Mouse (Mus musculus): ENCODE measurements around the gene 7530416G11Rik. TPM values are rescaled to one million over a fixed set of nuclear protein-coding genes. Genes with fewer than 3 reads are reported as not detected.

7530416G11Rik gene
- polyA plus RNA-seq, 2 experiments: not detected

GRCm38 (mm10) chr15:85489751-85490150 lies 13.3 kb downstream of the 7530416G11Rik start:
- no peak for DNase-seq (ENCODE audit: low read depth in 3 of 3, low spot score in 3 of 3)
- Histone ChIP-seq H3K4me1 (replicated peaks; ENCODE audit: control insufficient read depth in 2 of 2, insufficient read depth in 2 of 2, low read length in 1 of 2) (no peaks in the 10 kb centered on the region), H3K27ac (no peak overlapping the region), H3K27me3 (ENCODE audit: control insufficient read depth, insufficient read depth, low read length) (no peaks in the 10 kb centered on the region), H3K4me3 (ENCODE audit: insufficient read depth in 1 of 2, low read depth in 2 of 2, low read length in 2 of 2) (no peak overlapping the region), H3K9ac (replicated peaks) (no peak overlapping the region), H3K4me2 (ENCODE audit: low read depth) (no peak overlapping the region), H3K9me3 (ENCODE audit: control insufficient read depth, low read length) (no peaks in the 10 kb centered on the region), H3K36me3 (replicated peaks; ENCODE audit: control insufficient read depth, insufficient read depth, low read depth) (no peaks in the 10 kb centered on the region)
- 54% methylated on average over 7 of the region's 7 CpGs for WGBS (ENCODE audit: insufficient replicate concordance)
- TF ChIP-seq EP300 (IDR thresholded peaks at IDR 0.05; ENCODE audit: low read depth): no peak
- ATAC-seq (ENCODE audit: insufficient read depth): no peak

GRCm38 (mm10) chr15:85488900-85489299 lies 14.1 kb downstream of the 7530416G11Rik start:
- no peak overlapping the region for H3K4me3 ChIP-seq (ENCODE audit: insufficient read depth in 1 of 2, low read depth in 2 of 2, low read length in 2 of 2)
- TF ChIP-seq EP300 (IDR thresholded peaks at IDR 0.05; ENCODE audit: low read depth): no peak
- no peak for TF ChIP-seq CTCF (IDR thresholded peaks at IDR 0.05; ENCODE audit: low read depth)
- H3K27ac ChIP-seq: no peak overlapping the region
- 67% methylated on average over 10 of the region's 10 CpGs for WGBS (ENCODE audit: insufficient replicate concordance)
- H3K27me3 ChIP-seq (ENCODE audit: control insufficient read depth, insufficient read depth, low read length): no peaks in the 10 kb centered on the region
- H3K9me3 ChIP-seq (ENCODE audit: control insufficient read depth, low read length): no peaks in the 10 kb centered on the region
- ATAC-seq (ENCODE audit: insufficient read depth) (no peak), DNase-seq (ENCODE audit: low read depth in 3 of 3, low spot score in 3 of 3) (no peak)
- no peaks in the 10 kb centered on the region for H3K36me3 ChIP-seq (replicated peaks; ENCODE audit: control insufficient read depth, insufficient read depth, low read depth)
- H3K9ac ChIP-seq (replicated peaks): no peak overlapping the region
- H3K4me1 ChIP-seq (replicated peaks; ENCODE audit: control insufficient read depth in 2 of 2, insufficient read depth in 2 of 2, low read length in 1 of 2): no peaks in the 10 kb centered on the region
- no peak overlapping the region for H3K4me2 ChIP-seq (ENCODE audit: low read depth)

- DNase-seq (ENCODE audit: low read depth in 3 of 3, low spot score in 3 of 3) (no peak), ATAC-seq (ENCODE audit: insufficient read depth) (no peak)
- Histone ChIP-seq H3K4me2 (ENCODE audit: low read depth) (no peak overlapping the region), H3K36me3 (replicated peaks; ENCODE audit: control insufficient read depth, insufficient read depth, low read depth) (no peaks in the 10 kb centered on the region), H3K4me1 (replicated peaks; ENCODE audit: control insufficient read depth in 2 of 2, insufficient read depth in 2 of 2, low read length in 1 of 2) (no peaks in the 10 kb centered on the region), H3K27me3 (ENCODE audit: control insufficient read depth, insufficient read depth, low read length) (no peaks in the 10 kb centered on the region), H3K9me3 (ENCODE audit: control insufficient read depth, low read length) (no peaks in the 10 kb centered on the region), H3K4me3 (ENCODE audit: insufficient read depth in 1 of 2, low read depth in 2 of 2, low read length in 2 of 2) (no peak overlapping the region), H3K27ac (no peak overlapping the region), H3K9ac (replicated peaks) (no peak overlapping the region)
- TF ChIP-seq CTCF (IDR thresholded peaks at IDR 0.05; ENCODE audit: low read depth) (peak; percentile 45; the same call in 1 of the 2 replicates), EP300 (IDR thresholded peaks at IDR 0.05; ENCODE audit: low read depth) (no peak)
- 27% methylated on average over 3 of the region's 3 CpGs for WGBS (ENCODE audit: insufficient replicate concordance)
These were observed 22.4 kb downstream of the 7530416G11Rik start for GRCm38 (mm10) chr15:85480630-85481029.

GRCm38 (mm10) chr15:85479919-85480318 lies 23.1 kb downstream of the 7530416G11Rik start:
- H3K27me3 ChIP-seq (ENCODE audit: control insufficient read depth, insufficient read depth, low read length): no peaks in the 10 kb centered on the region
- no peak overlapping the region for H3K27ac ChIP-seq
- ATAC-seq (ENCODE audit: insufficient read depth) (no peak), DNase-seq (ENCODE audit: low read depth in 3 of 3, low spot score in 3 of 3) (no peak)
- 11% methylated on average over 5 of the region's 5 CpGs for WGBS (ENCODE audit: insufficient replicate concordance)
- H3K4me2 ChIP-seq (ENCODE audit: low read depth): no peak overlapping the region
- no peak overlapping the region for H3K4me3 ChIP-seq (ENCODE audit: insufficient read depth in 1 of 2, low read depth in 2 of 2, low read length in 2 of 2)
- H3K9me3 ChIP-seq (ENCODE audit: control insufficient read depth, low read length): no peaks in the 10 kb centered on the region
- no peaks in the 10 kb centered on the region for H3K36me3 ChIP-seq (replicated peaks; ENCODE audit: control insufficient read depth, insufficient read depth, low read depth)
- no peaks in the 10 kb centered on the region for H3K4me1 ChIP-seq (replicated peaks; ENCODE audit: control insufficient read depth in 2 of 2, insufficient read depth in 2 of 2, low read length in 1 of 2)
- no peak overlapping the region for H3K9ac ChIP-seq (replicated peaks)
- TF ChIP-seq CTCF (IDR thresholded peaks at IDR 0.05; ENCODE audit: low read depth) (no peak), EP300 (IDR thresholded peaks at IDR 0.05; ENCODE audit: low read depth) (no peak)

- no peak for TF ChIP-seq CTCF (IDR thresholded peaks at IDR 0.05; ENCODE audit: low read depth)
- DNase-seq (ENCODE audit: low read depth in 3 of 3, low spot score in 3 of 3) (no peak), ATAC-seq (ENCODE audit: insufficient read depth) (no peak)
- Histone ChIP-seq H3K9me3 (ENCODE audit: control insufficient read depth, low read length) (no peaks in the 10 kb centered on the region), H3K27ac (no peak overlapping the region), H3K9ac (replicated peaks) (no peak overlapping the region), H3K36me3 (replicated peaks; ENCODE audit: control insufficient read depth, insufficient read depth, low read depth) (no peaks in the 10 kb centered on the region), H3K4me1 (replicated peaks; ENCODE audit: control insufficient read depth in 2 of 2, insufficient read depth in 2 of 2, low read length in 1 of 2) (no peaks in the 10 kb centered on the region), H3K4me2 (ENCODE audit: low read depth) (no peak overlapping the region), H3K27me3 (ENCODE audit: control insufficient read depth, insufficient read depth, low read length) (no peaks in the 10 kb centered on the region), H3K4me3 (ENCODE audit: insufficient read depth in 1 of 2, low read depth in 2 of 2, low read length in 2 of 2) (no peak overlapping the region)
- WGBS (ENCODE audit: insufficient replicate concordance): 62% methylated on average over 12 of the region's 12 CpGs
These were observed 23.7 kb downstream of the 7530416G11Rik start for GRCm38 (mm10) chr15:85479365-85479764.
